Mouse (Mus musculus): ENCODE results near the gene Ccdc13. TPM values are rescaled to one million over a fixed set of nuclear protein-coding genes. Genes with fewer than 3 reads are reported as not detected.
A peak's percentile ranks its signal among the peaks of the same experiment; 100 is the strongest.

The Ccdc13 gene
- total RNA-seq, 2 experiments from 2014 or later: 6.6 to 7.7 TPM

DNA sequence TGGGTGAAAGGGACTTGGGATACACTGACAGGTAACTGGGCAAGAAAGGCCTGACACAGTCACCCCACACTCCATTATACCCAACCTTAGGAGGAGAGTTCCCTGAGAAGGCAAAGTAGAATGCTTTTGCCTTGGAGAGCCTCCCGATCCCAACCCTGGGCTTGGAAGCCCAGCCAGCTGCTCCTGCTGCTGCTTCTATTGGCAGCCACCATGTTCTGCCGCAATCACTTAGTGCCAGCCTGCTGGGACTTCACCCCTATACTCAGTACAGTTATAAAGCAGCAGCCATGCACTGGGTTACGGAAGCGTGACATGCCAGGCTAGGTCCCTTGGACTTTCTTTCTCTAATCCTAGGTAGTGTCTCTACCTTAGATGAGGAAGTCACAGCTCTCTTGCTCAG lies 7.9 kb upstream of the Ccdc13 start:
- DNase-seq (ENCODE audit: low spot score in 2 of 2): no peak

GRCm38 (mm10) chr9:121846526-121847118 lies 7.4 kb upstream of the Ccdc13 start:
- peak in 1 of 2 experiments; percentile 54 for DNase-seq (ENCODE audit: low spot score in 2 of 2)

DNA sequence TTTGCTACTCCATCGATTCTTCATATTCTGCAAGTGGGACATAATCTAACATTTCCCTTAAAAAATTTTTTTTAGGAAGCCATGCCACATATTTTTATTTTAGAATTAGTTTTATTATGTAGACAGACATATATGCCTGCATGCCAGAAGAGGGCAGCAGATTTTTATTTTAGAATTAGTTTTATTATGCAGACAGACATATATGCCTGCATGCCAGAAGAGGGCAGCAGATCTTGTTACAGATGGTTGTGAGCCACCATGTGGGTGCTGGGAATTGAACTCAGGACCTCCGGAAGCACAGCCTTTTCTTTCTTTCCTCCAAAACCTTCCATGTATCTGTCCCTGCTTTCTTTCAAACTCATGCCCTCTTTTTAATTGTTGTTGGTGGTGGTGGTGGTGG lies 3.7 kb upstream of the Ccdc13 start:
- no peak for DNase-seq (ENCODE audit: low spot score in 2 of 2)

DNA sequence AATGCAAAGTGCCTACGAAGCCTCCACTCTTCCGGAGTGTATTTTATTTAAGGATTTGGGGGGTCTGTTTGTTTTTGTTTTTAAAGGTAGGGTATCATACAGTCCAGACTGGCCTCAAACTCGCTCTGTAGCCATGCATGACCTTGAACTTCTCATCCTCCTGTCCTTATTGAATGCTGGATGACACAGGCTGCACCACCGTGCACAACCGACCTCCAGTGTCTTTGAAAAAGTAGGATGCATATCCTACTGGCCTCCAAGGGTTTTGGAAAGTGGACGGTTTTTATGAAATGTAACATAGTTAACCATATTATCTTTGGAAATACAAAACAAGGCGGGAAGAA lies 333 bp upstream of the Ccdc13 start:
- no peak for DNase-seq (ENCODE audit: low spot score in 2 of 2)

DNA sequence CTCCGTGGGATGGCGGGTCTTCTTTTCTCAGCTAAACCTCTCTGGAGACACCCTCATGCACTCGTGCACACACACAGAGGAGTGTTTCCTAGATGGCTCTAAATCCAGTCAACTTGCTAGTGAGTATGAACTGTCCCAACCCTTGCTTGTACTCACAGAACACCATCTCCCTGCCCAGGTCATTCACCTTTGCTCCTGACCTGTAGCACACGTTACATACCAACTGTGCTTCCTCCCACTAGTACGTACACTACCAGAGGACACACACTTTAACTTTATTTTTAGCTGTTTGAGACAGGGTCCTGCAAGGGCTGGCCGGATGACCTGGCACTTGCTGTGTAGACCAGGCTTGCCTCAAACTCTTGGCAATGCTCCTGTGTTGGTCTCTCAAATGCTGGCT lies 1.3 kb downstream of the Ccdc13 start:
- no peak for DNase-seq (ENCODE audit: low spot score in 2 of 2)

- DNase-seq (ENCODE audit: low spot score in 2 of 2): no peak
Measured at GRCm38 (mm10) chr9:121833825-121834224, 5.4 kb downstream of the Ccdc13 start.

- DNase-seq (ENCODE audit: low spot score in 2 of 2): peak; percentile 90
Measured at GRCm38 (mm10) chr9:121830956-121831293, 8.3 kb downstream of the Ccdc13 start.

GRCm38 (mm10) chr9:121830243-121830955 lies 8.9 kb downstream of the Ccdc13 start:
- DNase-seq (ENCODE audit: low spot score in 2 of 2): peak; percentile 64 to 69

DNA sequence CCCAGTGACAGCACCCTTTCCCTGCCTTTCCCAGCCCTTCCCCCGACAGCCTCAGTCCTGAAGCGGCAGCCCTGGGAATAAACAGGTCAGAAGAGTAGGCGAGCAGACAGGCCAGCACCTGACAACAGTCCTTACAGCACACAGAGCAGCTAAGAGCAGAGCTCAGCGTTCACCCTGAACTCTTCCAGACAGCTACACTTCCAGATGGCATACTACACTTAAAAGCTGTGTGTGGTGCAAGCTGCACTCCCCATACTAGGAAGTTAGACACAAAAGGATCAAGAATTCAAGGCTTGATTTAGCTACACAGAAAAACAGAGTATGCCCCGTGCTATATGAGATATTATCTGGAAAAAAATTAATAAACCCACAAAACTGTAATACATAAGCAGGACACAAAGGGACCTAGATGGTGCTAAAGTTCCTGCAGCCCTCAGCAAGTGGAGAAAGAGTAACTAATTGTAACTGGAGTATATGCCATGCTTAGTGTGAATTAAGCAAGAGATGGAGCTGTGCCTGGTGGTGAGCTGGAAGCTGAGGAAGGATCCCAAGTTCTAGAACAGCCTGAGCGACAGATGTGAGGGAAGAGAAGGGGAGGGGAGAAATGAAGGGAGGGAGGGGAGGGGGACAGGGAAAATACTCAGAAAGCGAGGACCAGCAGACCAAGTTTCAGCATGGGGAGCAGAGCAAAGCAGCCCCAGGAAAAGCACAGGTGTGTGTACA lies 9.8 kb downstream of the Ccdc13 start:
- DNase-seq (ENCODE audit: low spot score in 2 of 2): no peak

- DNase-seq (ENCODE audit: low spot score in 2 of 2): no peak
Measured at GRCm38 (mm10) chr9:121828314-121828713, 10.9 kb downstream of the Ccdc13 start.

DNA sequence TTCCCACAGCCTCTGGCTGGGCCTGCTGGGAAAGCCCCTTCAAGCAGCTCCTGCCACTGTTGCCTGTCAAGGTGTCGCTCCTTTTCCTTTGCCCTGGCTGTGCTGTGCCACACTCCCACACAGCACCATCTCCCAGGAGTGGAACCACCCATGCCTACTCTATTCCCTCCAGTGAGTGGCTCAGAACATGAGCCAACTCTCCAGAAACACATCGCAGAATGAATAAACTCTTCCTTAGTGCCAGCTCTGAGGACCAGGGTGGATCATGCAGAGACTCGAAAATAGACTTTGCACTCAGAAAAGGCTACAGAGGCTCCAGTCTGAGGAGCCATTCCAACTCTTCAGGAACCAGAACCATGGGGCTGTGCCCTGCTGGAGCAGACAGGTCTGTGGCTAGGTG lies 12.9 kb downstream of the Ccdc13 start:
- DNase-seq (ENCODE audit: low spot score in 2 of 2): no peak

DNA sequence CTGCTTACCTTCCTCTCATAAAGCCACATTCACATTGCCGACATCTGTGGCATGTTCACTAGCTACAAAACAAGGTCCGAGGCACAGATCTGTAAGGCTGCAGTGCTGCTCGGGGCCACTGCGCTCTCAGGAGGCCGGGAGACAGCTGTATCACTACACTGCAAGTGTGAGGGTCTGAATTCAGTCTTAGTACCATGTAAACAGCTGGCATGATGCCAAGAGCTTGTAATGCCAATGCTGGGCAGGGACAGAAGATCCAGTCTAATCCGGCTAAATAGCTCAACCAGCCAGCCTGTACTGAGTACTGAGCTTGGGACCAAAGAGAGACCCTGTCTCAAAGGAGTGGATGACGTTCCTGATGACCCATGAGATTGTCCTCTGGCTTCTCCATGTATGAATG lies 15.3 kb downstream of the Ccdc13 start:
- peak in 1 of 2 experiments; percentile 45 for DNase-seq (ENCODE audit: low spot score in 2 of 2)

DNA sequence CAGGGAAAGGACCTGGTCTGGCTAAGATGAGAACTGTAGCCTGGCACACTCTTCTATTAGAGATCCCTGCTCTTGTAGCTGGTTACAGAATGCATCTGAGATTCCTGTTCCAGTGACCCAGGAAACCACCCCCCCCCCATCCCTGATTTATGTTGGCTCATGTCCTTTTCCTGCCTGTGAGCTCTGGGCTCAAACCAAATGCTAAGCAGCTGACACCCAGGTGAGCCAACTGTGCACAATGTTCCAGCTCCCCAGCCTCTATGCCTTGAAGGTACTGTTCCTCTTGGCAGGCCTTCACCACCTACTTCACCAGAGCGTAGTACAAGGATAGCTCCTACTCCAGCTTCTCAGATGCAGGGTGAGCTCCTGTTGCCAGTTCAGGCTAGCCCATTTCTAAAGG lies 16.2 kb downstream of the Ccdc13 start:
- DNase-seq (ENCODE audit: low spot score in 2 of 2): no peak

- peak; percentile 72 to 73 for DNase-seq (ENCODE audit: low spot score in 2 of 2)
Measured at GRCm38 (mm10) chr9:121822585-121822991, 16.7 kb downstream of the Ccdc13 start.

DNA sequence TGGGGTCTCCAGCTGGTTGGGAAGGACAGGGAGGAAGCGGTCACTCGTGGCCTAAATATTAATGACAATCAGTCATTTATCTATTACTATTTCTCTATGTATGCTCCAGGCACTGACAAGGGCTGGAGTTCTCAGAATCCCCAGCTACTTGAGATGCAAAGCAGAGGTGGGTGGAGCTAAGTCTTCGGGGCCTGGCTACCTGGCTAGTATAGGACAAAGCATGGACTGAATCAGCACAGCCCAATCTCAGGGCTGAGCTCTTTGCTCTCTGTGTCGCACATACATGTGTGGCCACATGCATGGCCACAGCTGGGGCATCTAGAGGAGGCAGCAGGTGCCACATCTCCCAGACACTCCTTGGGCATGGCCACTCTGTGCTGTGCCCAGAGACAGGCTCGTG lies 18.5 kb downstream of the Ccdc13 start:
- no peak for DNase-seq (ENCODE audit: low spot score in 2 of 2)

GRCm38 (mm10) chr9:121819771-121820471 lies 19.3 kb downstream of the Ccdc13 start:
- peak; percentile 45 to 51 for DNase-seq (ENCODE audit: low spot score in 2 of 2)

DNA sequence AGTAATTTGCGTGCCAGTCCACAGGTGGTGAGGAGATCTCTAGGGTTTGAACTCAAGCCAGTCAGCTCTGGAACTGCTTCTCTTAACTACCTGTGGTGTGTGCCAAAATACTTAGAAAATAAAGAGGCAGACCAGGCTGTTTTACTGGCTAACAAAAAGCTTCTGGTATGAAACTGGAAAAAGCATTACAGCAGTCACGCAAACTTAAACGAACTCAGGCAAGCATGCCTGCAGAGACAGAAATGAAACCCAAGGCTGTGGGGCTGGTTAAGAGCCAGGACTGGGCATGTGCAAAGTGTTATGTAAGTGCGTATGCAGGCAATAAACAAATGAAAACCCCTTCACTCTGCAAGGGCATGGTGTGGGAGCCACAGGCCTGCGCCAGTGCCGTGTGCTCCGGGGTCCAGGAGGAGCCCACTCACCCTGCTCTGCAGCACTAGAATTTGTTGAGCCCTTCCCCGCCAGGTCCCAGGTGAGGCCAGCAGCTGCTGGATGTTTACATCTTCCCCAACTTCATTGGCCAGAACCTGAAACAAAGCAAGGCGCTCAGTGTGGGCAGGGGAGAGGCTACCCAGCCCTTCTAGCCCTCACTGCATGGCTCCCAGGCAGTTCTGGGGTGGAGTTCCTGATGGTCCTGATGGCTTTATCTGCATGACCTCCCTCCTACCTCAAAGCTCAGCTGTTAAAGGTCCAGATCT lies 20.0 kb downstream of the Ccdc13 start:
- DNase-seq (ENCODE audit: low spot score in 2 of 2): no peak

- no peak for DNase-seq (ENCODE audit: low spot score in 2 of 2)
Measured at GRCm38 (mm10) chr9:121815183-121815582, 24.1 kb downstream of the Ccdc13 start.

GRCm38 (mm10) chr9:121810081-121810821 lies 29.0 kb downstream of the Ccdc13 start:
- peak; percentile 62 to 75 for DNase-seq (ENCODE audit: low spot score in 2 of 2)

GRCm38 (mm10) chr9:121808511-121808910 lies 30.8 kb downstream of the Ccdc13 start:
- no peak for DNase-seq (ENCODE audit: low spot score in 2 of 2)

- peak; percentile 60 to 61 for DNase-seq (ENCODE audit: low spot score in 2 of 2)
Measured at GRCm38 (mm10) chr9:121807947-121808346, 31.3 kb downstream of the Ccdc13 start.

Data from layer of hippocampus, postnatal 10 days (tissue).